Mouse (Mus musculus): Measurements from ENCODE around the gene Sfn.

The Sfn gene

GRCm38 (mm10) chr4:133574843-133575202 is 27.1 kb downstream of the Sfn start:
- no peak for DNase-seq

- DNase-seq: peak; percentile 83
Observed at GRCm38 (mm10) chr4:133574070-133574842, 27.7 kb downstream of the Sfn start, which contains the start of gene Gpatch3. Gpatch3 (plus strand) TSS chr4:133574745.

- no peak for DNase-seq
Observed at GRCm38 (mm10) chr4:133570066-133570466, 31.9 kb downstream of the Sfn start.

GRCm38 (mm10) chr4:133569291-133570065 is 32.5 kb downstream of the Sfn start:
- DNase-seq: no peak

GRCm38 (mm10) chr4:133567251-133567650 is 34.7 kb downstream of the Sfn start:
- DNase-seq: no peak

GRCm38 (mm10) chr4:133563123-133563571 is 38.8 kb downstream of the Sfn start:
- DNase-seq: no peak

- no peak for DNase-seq
Observed at GRCm38 (mm10) chr4:133561622-133562021, 40.3 kb downstream of the Sfn start.

GRCm38 (mm10) chr4:133559846-133560245 is 42.1 kb downstream of the Sfn start:
- DNase-seq: no peak

- no peak for DNase-seq
Observed at GRCm38 (mm10) chr4:133557041-133557717, 44.8 kb downstream of the Sfn start.

GRCm38 (mm10) chr4:133553448-133554330 is 48.3 kb downstream of the Sfn start:
- no peak for DNase-seq

GRCm38 (mm10) chr4:133552768-133553447 is 49.1 kb downstream of the Sfn start, which contains the start of gene Nr0b2:
Nr0b2 (plus strand) TSS chr4:133553376.
- no peak for DNase-seq

GRCm38 (mm10) chr4:133552029-133552428 is 49.9 kb downstream of the Sfn start:
- no peak for DNase-seq

Data from thymus, postnatal 14 days (tissue).